Mouse (Mus musculus) heart, postnatal 36 days (tissue): ENCODE results near the gene Cipc. TPM values are rescaled to one million over a fixed set of nuclear protein-coding genes. Genes with fewer than 3 reads are reported as not detected.
A peak's percentile ranks its signal among the peaks of the same experiment; 100 is the strongest.

Experiments
- DNase-seq, 2 experiments: peaks; one replicate each; pipeline ENCODE4 v3.0.0; 2021 to 2022
- intact Hi-C: fragments of 180-260 bp; cut with DNase I; formaldehyde crosslinking; loops from one replicate; pipeline ENCODE4 v1.15.1; 2025
- total RNA-seq, 2 experiments: library from RNA; stranded (reverse); gene quantifications; 2 replicates each; pipeline ENCODE4 v1.2.3; 2021

The Cipc gene
- total RNA-seq, 2 experiments from 2014 or later: 46.4 to 48.4 TPM

- intact Hi-C loops: no loop called here
- peak in 1 of 2 experiments; percentile 46 for DNase-seq
Measured at GRCm38 (mm10) chr12:86930934-86931729, 15.7 kb upstream of the Cipc start.

DNA sequence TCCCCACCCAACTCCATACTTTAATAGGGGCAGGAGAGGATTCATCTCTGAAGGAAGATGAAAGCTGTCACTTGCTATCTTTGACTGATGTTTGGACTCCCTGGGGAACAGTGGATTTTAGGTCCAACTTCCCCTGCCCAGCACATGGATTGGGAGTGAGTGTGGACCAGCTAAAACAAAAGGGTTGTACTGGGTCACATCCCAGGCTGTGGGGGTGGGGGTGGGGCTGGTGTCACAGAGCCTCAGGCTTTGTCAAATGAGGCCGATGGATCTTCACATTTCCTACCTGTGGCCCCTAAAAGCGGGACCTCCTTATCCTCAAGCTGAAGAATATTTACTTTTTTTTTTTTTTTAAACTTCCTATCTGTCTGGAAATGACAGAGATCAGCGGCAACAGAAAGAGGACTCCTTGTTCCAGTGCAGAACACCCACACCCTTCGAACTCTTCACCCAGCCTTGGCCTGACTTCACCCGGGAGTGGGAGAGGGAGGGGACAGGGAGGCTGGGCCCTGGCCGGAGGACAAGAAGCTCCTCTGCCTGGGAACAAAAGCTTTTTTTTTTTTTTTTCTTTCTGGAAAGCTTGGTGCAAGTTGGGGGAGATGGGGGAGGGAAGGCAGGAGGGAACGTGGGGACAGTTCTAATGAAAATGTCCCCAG lies 14.8 kb upstream of the Cipc start:
- intact Hi-C loops: no loop called here
- DNase-seq: peak; percentile 81 to 88

- intact Hi-C loops: no loop called here
- peak in 1 of 2 experiments; percentile 65 for DNase-seq
Measured at GRCm38 (mm10) chr12:86932575-86932952, 14.3 kb upstream of the Cipc start.

DNA sequence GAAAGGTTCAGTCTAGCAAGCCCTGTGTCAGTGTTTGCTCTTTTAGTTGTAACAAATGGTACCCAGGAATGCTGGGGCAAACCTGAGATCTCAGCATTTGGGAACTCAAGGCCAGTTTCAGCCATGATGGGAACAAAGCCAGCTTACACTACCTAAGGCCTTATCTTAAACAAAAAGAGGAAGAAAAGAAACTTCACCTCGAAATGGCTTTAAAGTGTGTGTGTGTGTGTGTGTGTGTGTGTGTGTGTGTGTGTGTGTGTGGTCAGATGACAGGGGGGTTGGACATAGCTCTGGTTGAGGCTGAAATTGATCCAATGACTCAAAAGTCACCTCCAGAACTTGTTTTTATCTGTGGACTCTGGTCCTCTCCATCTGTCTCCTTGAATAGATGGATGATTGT lies 12.1 kb upstream of the Cipc start:
- DNase-seq: no peak
- intact Hi-C loops: no loop called here

DNA sequence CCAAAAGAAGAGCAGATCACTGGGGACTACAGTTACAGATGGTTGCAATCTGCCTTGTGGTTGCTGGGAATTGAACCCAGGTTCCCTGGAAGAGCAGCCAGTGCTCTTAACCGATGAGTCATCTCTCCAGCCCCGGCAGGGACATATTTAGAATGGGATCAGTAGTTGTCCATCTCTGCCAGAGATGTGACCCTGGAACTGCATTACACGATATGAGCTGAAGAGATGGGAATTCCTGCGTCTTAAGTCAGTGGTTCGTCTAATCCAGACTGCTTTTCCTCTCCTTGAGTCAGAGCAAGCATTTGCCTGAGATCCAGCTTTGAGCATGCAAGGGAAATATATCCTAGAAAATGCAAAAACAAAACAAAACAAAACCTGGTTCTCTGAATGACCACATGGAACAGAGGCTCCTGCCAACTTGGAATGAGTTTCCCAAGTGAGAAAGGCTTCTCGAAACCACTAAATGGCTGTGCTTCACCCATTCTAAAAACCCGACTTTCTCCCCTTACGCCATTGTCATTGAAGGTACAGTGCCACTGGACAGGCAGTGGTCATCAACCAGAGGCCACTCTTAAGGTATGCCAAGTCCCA lies 11.1 kb upstream of the Cipc start:
- DNase-seq: no peak
- intact Hi-C loops: no loop called here

- intact Hi-C loops: no loop called here
- DNase-seq: peak in 1 of 2 experiments; percentile 63
Measured at GRCm38 (mm10) chr12:86936587-86937343, 10.1 kb upstream of the Cipc start.

DNA sequence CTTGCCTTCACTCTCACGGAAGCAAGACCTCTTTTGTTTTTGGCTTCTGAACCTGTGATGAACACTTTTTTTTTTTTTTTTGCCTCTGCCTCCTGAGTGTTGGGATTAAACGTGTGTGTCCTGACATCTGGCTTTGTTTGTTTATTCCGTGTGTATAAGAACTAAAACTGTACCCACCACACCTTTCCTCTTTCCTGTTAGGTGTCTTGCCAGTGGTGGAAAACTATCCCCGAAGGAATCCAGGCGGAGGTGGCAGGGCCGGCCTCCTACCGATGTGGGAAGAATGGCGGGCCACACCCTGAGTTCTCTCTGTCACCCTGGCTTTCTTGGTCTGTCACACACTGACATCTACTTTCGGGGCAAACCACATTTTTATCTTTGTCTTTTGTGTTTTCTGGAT lies 8.3 kb upstream of the Cipc start:
- peak in 1 of 2 experiments; percentile 49 for DNase-seq
- intact Hi-C loops: no loop called here

GRCm38 (mm10) chr12:86941173-86941572 lies 5.7 kb upstream of the Cipc start:
- DNase-seq: peak in 1 of 2 experiments; percentile 32
- intact Hi-C loops: no loop called here

DNA sequence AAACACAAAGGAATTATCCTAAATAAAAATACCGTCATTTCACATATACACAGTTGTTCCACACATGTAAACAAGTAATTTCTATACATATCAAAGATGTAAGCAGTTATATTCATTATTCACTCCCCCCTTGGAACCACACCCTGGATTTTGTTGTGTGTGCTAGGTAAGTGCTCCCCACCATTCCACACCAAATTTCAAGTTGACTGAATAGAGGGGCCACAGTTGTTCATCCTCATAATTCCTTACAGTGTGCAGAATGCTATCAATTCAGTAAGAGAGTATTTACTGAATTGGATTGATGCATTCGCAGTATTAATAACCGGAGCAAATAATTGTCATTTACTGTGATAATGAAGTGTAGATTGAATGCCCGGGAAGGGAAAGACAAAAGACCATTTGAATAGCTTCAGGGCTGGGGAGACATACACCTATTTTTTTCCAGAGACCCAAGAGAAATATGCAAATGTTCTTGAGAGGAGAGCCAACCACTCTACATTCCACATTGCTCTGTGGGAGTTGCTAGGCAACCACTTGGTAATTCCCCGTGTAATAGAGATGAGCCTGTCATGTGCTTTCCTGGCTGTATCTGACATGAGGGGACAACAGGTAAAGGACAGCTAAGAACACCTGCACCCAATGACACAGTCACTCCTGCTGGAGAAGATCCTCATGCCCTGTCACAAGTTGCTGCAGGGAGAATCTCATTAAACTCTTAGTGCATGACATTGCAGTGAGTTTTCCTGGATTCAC lies 4.9 kb upstream of the Cipc start:
- intact Hi-C loops: no loop called here

GRCm38 (mm10) chr12:86943421-86943820 lies 3.4 kb upstream of the Cipc start:
- DNase-seq: no peak
- intact Hi-C loops: no loop called here

More for the DNA sequence above, 4.9 kb upstream of the Cipc start:
- DNase-seq: peak in 1 of 2 experiments; percentile 30

GRCm38 (mm10) chr12:86945126-86945525 lies 1.7 kb upstream of the Cipc start:
- DNase-seq: peak; percentile 63 to 65
- intact Hi-C loops: loop anchor here (1.0 kb wide), 2 partner anchors 21 to 39 kb away; no protein-coding TSS in a partner anchor

DNA sequence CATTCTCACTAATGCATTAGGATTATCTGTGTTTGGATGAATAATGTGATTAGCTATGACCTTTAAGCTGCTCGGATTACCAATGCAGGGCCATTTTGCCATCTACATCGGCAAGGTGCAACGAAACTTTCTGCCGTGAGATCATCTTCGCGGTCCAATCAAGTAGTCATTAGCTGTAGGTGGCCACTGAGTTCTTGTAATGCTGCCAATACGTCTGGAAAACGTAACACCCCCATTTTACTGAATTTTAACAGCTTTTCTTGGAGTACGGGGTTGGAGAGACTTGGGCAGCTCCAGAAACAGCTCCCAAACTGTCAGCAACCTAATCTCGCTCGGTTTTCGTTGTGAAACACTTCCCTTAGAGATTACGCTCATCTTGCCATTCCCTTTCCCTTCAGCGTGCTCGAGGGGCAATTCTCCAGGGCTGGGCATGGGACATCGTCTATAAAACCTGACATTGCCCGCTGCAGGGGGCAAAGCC lies 502 bp upstream of the Cipc start:
- intact Hi-C loops: loop anchor here (1.0 kb wide), 1 partner anchor 13 kb away; no protein-coding TSS in a partner anchor
- DNase-seq: no peak

DNA sequence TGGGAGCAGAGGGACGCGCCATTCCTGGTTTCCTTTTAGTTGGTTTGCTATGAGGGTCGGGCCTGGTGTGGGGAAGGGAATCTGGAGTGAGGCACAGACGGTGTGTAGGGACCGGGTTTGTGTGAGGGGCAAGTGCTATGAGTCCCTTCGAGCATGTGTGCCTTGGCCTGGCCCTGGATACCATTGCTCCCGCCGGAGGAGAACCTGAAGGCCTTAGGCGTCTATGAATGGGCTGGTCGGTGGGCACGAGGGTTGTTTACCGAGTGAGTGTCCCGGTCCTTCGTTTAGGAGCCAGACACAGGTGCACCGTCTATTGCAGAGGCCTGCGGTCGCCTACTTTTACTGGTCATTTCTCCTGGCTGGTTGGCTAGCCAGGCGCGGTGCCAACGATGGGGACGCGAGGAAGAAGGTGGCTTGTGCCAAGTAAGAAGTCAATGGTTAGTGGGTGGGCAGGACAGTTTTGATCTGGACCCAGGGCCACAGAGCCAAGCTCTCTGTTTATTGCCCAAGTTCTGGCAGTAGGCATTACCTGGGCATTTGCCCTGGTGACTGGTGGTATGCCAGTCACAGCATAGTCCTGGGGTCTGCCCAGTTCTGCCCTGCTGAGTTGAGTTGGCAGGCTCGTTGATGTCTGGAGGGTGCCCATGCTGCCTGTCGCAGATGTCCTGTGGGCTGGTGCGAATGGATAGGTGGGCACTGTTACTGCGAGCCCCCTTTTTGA lies 998 bp downstream of the Cipc start:
- peak; percentile 61 to 68 for DNase-seq

DNA sequence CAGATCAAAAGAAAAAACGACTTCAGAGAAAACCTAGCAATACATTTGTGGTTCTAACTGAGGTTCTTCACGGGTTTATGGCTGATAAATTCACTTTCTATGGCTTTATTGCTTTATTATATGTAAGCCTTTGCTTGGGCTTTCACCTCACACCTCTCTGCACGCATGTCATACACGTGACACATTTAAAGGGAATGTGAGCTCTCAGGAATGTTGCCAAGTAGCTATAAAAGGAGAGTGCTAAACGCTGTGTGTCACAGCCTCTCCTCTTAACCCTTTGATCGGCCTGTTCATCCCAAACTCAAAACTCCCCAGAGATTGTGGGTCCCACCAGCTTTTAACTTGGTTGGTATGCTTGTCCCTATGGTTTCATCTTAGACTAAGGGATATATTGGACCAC lies 1.8 kb downstream of the Cipc start:
- peak in 1 of 2 experiments; percentile 34 for DNase-seq
- intact Hi-C loops: no loop called here

More for the DNA sequence above, 998 bp downstream of the Cipc start:
- intact Hi-C loops: no loop called here

DNA sequence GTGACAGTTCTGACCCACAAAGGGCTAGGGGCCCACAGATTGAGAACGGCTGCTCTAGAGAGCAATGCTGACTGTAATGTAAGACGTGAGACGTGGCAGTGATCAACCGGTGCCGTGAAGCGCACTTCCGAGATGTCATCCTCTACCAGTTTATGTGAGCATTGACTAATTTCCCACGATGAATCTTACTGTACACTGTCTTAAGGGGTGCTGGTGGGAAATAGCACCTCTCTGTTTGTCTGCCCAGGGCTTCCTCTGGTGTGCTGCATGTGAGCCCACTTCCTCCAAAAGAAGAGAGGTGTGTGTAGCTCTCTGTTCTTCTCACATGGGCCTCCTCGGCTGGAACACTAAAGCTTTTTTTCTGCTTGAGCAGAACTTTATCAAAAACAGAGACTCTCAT lies 2.7 kb downstream of the Cipc start:
- peak in 1 of 2 experiments; percentile 18 for DNase-seq

GRCm38 (mm10) chr12:86950161-86950960 lies 3.5 kb downstream of the Cipc start:
- intact Hi-C loops: no loop called here
- DNase-seq: no peak

More for the DNA sequence above, 2.7 kb downstream of the Cipc start:
- intact Hi-C loops: no loop called here

GRCm38 (mm10) chr12:86950961-86951360 lies 4.1 kb downstream of the Cipc start:
- intact Hi-C loops: no loop called here
- DNase-seq: no peak

GRCm38 (mm10) chr12:86952331-86952850 lies 5.5 kb downstream of the Cipc start:
- intact Hi-C loops: no loop called here
- peak in 1 of 2 experiments; percentile 0 for DNase-seq
